Mouse (Mus musculus): ENCODE measurements around the gene Il10. TPM values are rescaled to one million over a fixed set of nuclear protein-coding genes. Genes with fewer than 3 reads are reported as not detected.

The Il10 gene
- not detected in 2 replicates for polyA plus RNA-seq (2015; fragmentation: Nextera tagmentation; extraction: Ambion mirVana)

GRCm38 (mm10) chr1:131019492-131020098 is at the start of gene Il10:
Gene Il10 (plus strand): TSS chr1:131019845.
- WGBS: 60% methylated on average over 8 of the region's 8 CpGs

GRCm38 (mm10) chr1:130979455-130979854 is 40.2 kb upstream of the Il10 start:
- H3K4me3 ChIP-seq (replicated peaks; ENCODE audit: low read length): no peak overlapping the region
- no peak overlapping the region for H3K4me2 ChIP-seq (ENCODE audit: low read depth, low read length)
- no peaks in the 10 kb centered on the region for H3K36me3 ChIP-seq (ENCODE audit: control insufficient read depth, insufficient read depth, low read length)
- H3K9ac ChIP-seq (ENCODE audit: low read length): no peak overlapping the region
- no peaks in the 10 kb centered on the region for H3K4me1 ChIP-seq (ENCODE audit: control insufficient read depth, insufficient read depth, low read length)
- H3K27me3 ChIP-seq (ENCODE audit: control insufficient read depth, insufficient read depth, low read length): no peaks in the 10 kb centered on the region
- ATAC-seq (ENCODE audit: insufficient read depth, low FRiP score): no peak
- no peak overlapping the region for H3K27ac ChIP-seq (ENCODE audit: low read length)
- 45% methylated on average over 1 of the region's 1 CpGs for WGBS
- no peaks in the 10 kb centered on the region for H3K9me3 ChIP-seq (replicated peaks; ENCODE audit: control insufficient read depth, low read length)

More at GRCm38 (mm10) chr1:131019492-131020098, at the start of gene Il10:
- H3K9ac ChIP-seq (ENCODE audit: low read length): no peak within 1 kb of the TSS
- H3K27me3 ChIP-seq (ENCODE audit: control insufficient read depth, insufficient read depth, low read length): no peaks in the 10 kb centered on the region
- no peaks in the 10 kb centered on the region for H3K4me1 ChIP-seq (ENCODE audit: control insufficient read depth, insufficient read depth, low read length)
- no peak for ATAC-seq (ENCODE audit: insufficient read depth, low FRiP score)
- no peak within 1 kb of the TSS for H3K4me2 ChIP-seq (ENCODE audit: low read depth, low read length)
- H3K36me3 ChIP-seq (ENCODE audit: control insufficient read depth, insufficient read depth, low read length): no peaks in the 10 kb centered on the region
- H3K4me3 ChIP-seq (replicated peaks; ENCODE audit: low read length): no peak within 1 kb of the TSS
- H3K27ac ChIP-seq (ENCODE audit: low read length): no peak within 1 kb of the TSS
- H3K9me3 ChIP-seq (replicated peaks; ENCODE audit: control insufficient read depth, low read length): no peaks in the 10 kb centered on the region

GRCm38 (mm10) chr1:130984441-130984840 is 35.2 kb upstream of the Il10 start:
- no peaks in the 10 kb centered on the region for H3K36me3 ChIP-seq (ENCODE audit: control insufficient read depth, insufficient read depth, low read length)
- H3K9me3 ChIP-seq (replicated peaks; ENCODE audit: control insufficient read depth, low read length): no peaks in the 10 kb centered on the region
- H3K27ac ChIP-seq (ENCODE audit: low read length): no peak overlapping the region
- 47% methylated on average over 7 of the region's 7 CpGs for WGBS
- no peak overlapping the region for H3K4me2 ChIP-seq (ENCODE audit: low read depth, low read length)
- ATAC-seq (ENCODE audit: insufficient read depth, low FRiP score): no peak
- H3K9ac ChIP-seq (ENCODE audit: low read length): no peak overlapping the region
- no peaks in the 10 kb centered on the region for H3K4me1 ChIP-seq (ENCODE audit: control insufficient read depth, insufficient read depth, low read length)
- H3K27me3 ChIP-seq (ENCODE audit: control insufficient read depth, insufficient read depth, low read length): no peaks in the 10 kb centered on the region
- H3K4me3 ChIP-seq (replicated peaks; ENCODE audit: low read length): no peak overlapping the region

GRCm38 (mm10) chr1:130987001-130987400 is 32.6 kb upstream of the Il10 start:
- no peak overlapping the region for H3K27ac ChIP-seq (ENCODE audit: low read length)
- no peak for ATAC-seq (ENCODE audit: insufficient read depth, low FRiP score)
- no peaks in the 10 kb centered on the region for H3K4me1 ChIP-seq (ENCODE audit: control insufficient read depth, insufficient read depth, low read length)
- H3K9ac ChIP-seq (ENCODE audit: low read length): no peak overlapping the region
- H3K36me3 ChIP-seq (ENCODE audit: control insufficient read depth, insufficient read depth, low read length): no peaks in the 10 kb centered on the region
- no peak overlapping the region for H3K4me2 ChIP-seq (ENCODE audit: low read depth, low read length)
- H3K4me3 ChIP-seq (replicated peaks; ENCODE audit: low read length): no peak overlapping the region
- H3K9me3 ChIP-seq (replicated peaks; ENCODE audit: control insufficient read depth, low read length): no peaks in the 10 kb centered on the region
- no peaks in the 10 kb centered on the region for H3K27me3 ChIP-seq (ENCODE audit: control insufficient read depth, insufficient read depth, low read length)
- 82% methylated on average over 5 of the region's 5 CpGs for WGBS

- ATAC-seq (ENCODE audit: insufficient read depth, low FRiP score): no peak
- Histone ChIP-seq H3K9ac (ENCODE audit: low read length) (no peak overlapping the region), H3K27me3 (ENCODE audit: control insufficient read depth, insufficient read depth, low read length) (no peaks in the 10 kb centered on the region), H3K4me1 (ENCODE audit: control insufficient read depth, insufficient read depth, low read length) (no peaks in the 10 kb centered on the region), H3K27ac (ENCODE audit: low read length) (no peak overlapping the region), H3K4me3 (replicated peaks; ENCODE audit: low read length) (no peak overlapping the region), H3K36me3 (ENCODE audit: control insufficient read depth, insufficient read depth, low read length) (no peaks in the 10 kb centered on the region), H3K9me3 (replicated peaks; ENCODE audit: control insufficient read depth, low read length) (no peaks in the 10 kb centered on the region), H3K4me2 (ENCODE audit: low read depth, low read length) (no peak overlapping the region)
Measured at GRCm38 (mm10) chr1:130987418-130987817, 32.2 kb upstream of the Il10 start.

GRCm38 (mm10) chr1:130989331-130989730 is 30.3 kb upstream of the Il10 start:
- no peak overlapping the region for H3K4me3 ChIP-seq (replicated peaks; ENCODE audit: low read length)
- H3K27me3 ChIP-seq (ENCODE audit: control insufficient read depth, insufficient read depth, low read length): no peaks in the 10 kb centered on the region
- ATAC-seq (ENCODE audit: insufficient read depth, low FRiP score): no peak
- H3K9me3 ChIP-seq (replicated peaks; ENCODE audit: control insufficient read depth, low read length): no peaks in the 10 kb centered on the region
- H3K4me2 ChIP-seq (ENCODE audit: low read depth, low read length): no peak overlapping the region
- 67% methylated on average over 3 of the region's 3 CpGs for WGBS
- no peaks in the 10 kb centered on the region for H3K4me1 ChIP-seq (ENCODE audit: control insufficient read depth, insufficient read depth, low read length)
- no peaks in the 10 kb centered on the region for H3K36me3 ChIP-seq (ENCODE audit: control insufficient read depth, insufficient read depth, low read length)
- H3K27ac ChIP-seq (ENCODE audit: low read length): no peak overlapping the region
- no peak overlapping the region for H3K9ac ChIP-seq (ENCODE audit: low read length)

- Histone ChIP-seq H3K27me3 (ENCODE audit: control insufficient read depth, insufficient read depth, low read length) (no peaks in the 10 kb centered on the region), H3K9ac (ENCODE audit: low read length) (no peak overlapping the region), H3K36me3 (ENCODE audit: control insufficient read depth, insufficient read depth, low read length) (no peaks in the 10 kb centered on the region), H3K4me1 (ENCODE audit: control insufficient read depth, insufficient read depth, low read length) (no peaks in the 10 kb centered on the region), H3K27ac (ENCODE audit: low read length) (no peak overlapping the region), H3K4me2 (ENCODE audit: low read depth, low read length) (no peak overlapping the region), H3K9me3 (replicated peaks; ENCODE audit: control insufficient read depth, low read length) (no peaks in the 10 kb centered on the region), H3K4me3 (replicated peaks; ENCODE audit: low read length) (no peak overlapping the region)
- ATAC-seq (ENCODE audit: insufficient read depth, low FRiP score): no peak
- WGBS: 84% methylated on average over 1 of the region's 1 CpGs
Measured at GRCm38 (mm10) chr1:130990448-130990847, 29.2 kb upstream of the Il10 start.

- H3K4me2 ChIP-seq (ENCODE audit: low read depth, low read length): no peak overlapping the region
- no peak overlapping the region for H3K9ac ChIP-seq (ENCODE audit: low read length)
- H3K27me3 ChIP-seq (ENCODE audit: control insufficient read depth, insufficient read depth, low read length): no peaks in the 10 kb centered on the region
- no peak for ATAC-seq (ENCODE audit: insufficient read depth, low FRiP score)
- H3K36me3 ChIP-seq (ENCODE audit: control insufficient read depth, insufficient read depth, low read length): no peaks in the 10 kb centered on the region
- H3K4me1 ChIP-seq (ENCODE audit: control insufficient read depth, insufficient read depth, low read length): no peaks in the 10 kb centered on the region
- H3K4me3 ChIP-seq (replicated peaks; ENCODE audit: low read length): no peak overlapping the region
- no peaks in the 10 kb centered on the region for H3K9me3 ChIP-seq (replicated peaks; ENCODE audit: control insufficient read depth, low read length)
- 64% methylated on average over 9 of the region's 9 CpGs for WGBS
- H3K27ac ChIP-seq (ENCODE audit: low read length): no peak overlapping the region
Measured at GRCm38 (mm10) chr1:130993574-130994154, 26.0 kb upstream of the Il10 start.

GRCm38 (mm10) chr1:130995515-130995914 is 24.1 kb upstream of the Il10 start:
- ATAC-seq (ENCODE audit: insufficient read depth, low FRiP score): no peak
- Histone ChIP-seq H3K4me1 (ENCODE audit: control insufficient read depth, insufficient read depth, low read length) (no peaks in the 10 kb centered on the region), H3K9me3 (replicated peaks; ENCODE audit: control insufficient read depth, low read length) (no peaks in the 10 kb centered on the region), H3K27ac (ENCODE audit: low read length) (no peak overlapping the region), H3K27me3 (ENCODE audit: control insufficient read depth, insufficient read depth, low read length) (no peaks in the 10 kb centered on the region), H3K36me3 (ENCODE audit: control insufficient read depth, insufficient read depth, low read length) (no peaks in the 10 kb centered on the region), H3K9ac (ENCODE audit: low read length) (no peak overlapping the region), H3K4me2 (ENCODE audit: low read depth, low read length) (no peak overlapping the region), H3K4me3 (replicated peaks; ENCODE audit: low read length) (no peak overlapping the region)
- 47% methylated on average over 1 of the region's 1 CpGs for WGBS
